Mouse (Mus musculus): ENCODE results near the gene Ddx59. TPM values are rescaled to one million over a fixed set of nuclear protein-coding genes. Genes with fewer than 3 reads are reported as not detected.

Gene Ddx59
- total and polyA plus RNA-seq, 2 experiments from 2014 or later: 15.0 to 15.8 TPM

GRCm38 (mm10) chr1:136457403-136457802, 42.3 kb downstream of the Ddx59 start:
- Histone ChIP-seq H3K4me2 (ENCODE audit: low read depth, low read length) (no peak overlapping the region), H3K4me1 (ENCODE audit: insufficient read depth, low read length) (no peaks in the 10 kb centered on the region), H3K9me3 (ENCODE audit: low read length) (no peaks in the 10 kb centered on the region), H3K36me3 (ENCODE audit: insufficient read depth, low read length) (no peaks in the 10 kb centered on the region), H3K9ac (replicated peaks; ENCODE audit: low read length) (no peak overlapping the region), H3K27ac (no peak overlapping the region), H3K4me3 (ENCODE audit: low read length) (no peak overlapping the region), H3K27me3 (ENCODE audit: insufficient read depth, low read length) (no peaks in the 10 kb centered on the region; the same call in 1 of the 2 replicates)
- ATAC-seq (no peak), DNase-seq (ENCODE audit: low spot score) (no peak)
- WGBS: 76% methylated on average over 4 of the region's 4 CpGs
- TF ChIP-seq CTCF (IDR thresholded peaks at IDR 0.05; ENCODE audit: low read depth): no peak

- ATAC-seq (0 out of 2 replicates have a peak, but pooled peaks have one; percentile 15), DNase-seq (ENCODE audit: low spot score) (peak; percentile 86)
- Histone ChIP-seq H3K4me3 (ENCODE audit: low read length) (no peak overlapping the region), H3K9ac (replicated peaks; ENCODE audit: low read length) (no peak overlapping the region), H3K9me3 (ENCODE audit: low read length) (no peaks in the 10 kb centered on the region), H3K36me3 (ENCODE audit: insufficient read depth, low read length) (no peaks in the 10 kb centered on the region), H3K4me1 (ENCODE audit: insufficient read depth, low read length) (no peaks in the 10 kb centered on the region), H3K4me2 (ENCODE audit: low read depth, low read length) (no peak overlapping the region), H3K27me3 (ENCODE audit: insufficient read depth, low read length) (no peaks in the 10 kb centered on the region), H3K27ac (no peak overlapping the region)
- WGBS: 31% methylated on average over 9 of the region's 9 CpGs
- peak; percentile 78 for TF ChIP-seq CTCF (IDR thresholded peaks at IDR 0.05; ENCODE audit: low read depth)
These were observed 43.7 kb downstream of the Ddx59 start for GRCm38 (mm10) chr1:136458691-136459245.

GRCm38 (mm10) chr1:136462443-136462842, 47.4 kb downstream of the Ddx59 start:
- peak; percentile 7; the same call in 1 of the 2 replicates for TF ChIP-seq CTCF (IDR thresholded peaks at IDR 0.05; ENCODE audit: low read depth)
- Histone ChIP-seq H3K4me3 (ENCODE audit: low read length) (no peak overlapping the region), H3K27ac (no peak overlapping the region), H3K27me3 (ENCODE audit: insufficient read depth, low read length) (no peaks in the 10 kb centered on the region), H3K9ac (replicated peaks; ENCODE audit: low read length) (no peak overlapping the region), H3K4me2 (ENCODE audit: low read depth, low read length) (no peak overlapping the region), H3K36me3 (ENCODE audit: insufficient read depth, low read length) (no peaks in the 10 kb centered on the region), H3K9me3 (ENCODE audit: low read length) (no peaks in the 10 kb centered on the region), H3K4me1 (ENCODE audit: insufficient read depth, low read length) (peaks cover 6% of the 10 kb centered on the region; the same call in 1 of the 2 replicates)
- DNase-seq (ENCODE audit: low spot score) (no peak), ATAC-seq (no peak)
- 37% methylated on average over 10 of the region's 10 CpGs for WGBS

- H3K4me2 ChIP-seq (ENCODE audit: low read depth, low read length): no peak overlapping the region
- H3K27me3 ChIP-seq (ENCODE audit: insufficient read depth, low read length): no peaks in the 10 kb centered on the region
- H3K9me3 ChIP-seq (ENCODE audit: low read length): no peaks in the 10 kb centered on the region
- DNase-seq (ENCODE audit: low spot score) (no peak), ATAC-seq (no peak)
- peak; percentile 48 for TF ChIP-seq CTCF (IDR thresholded peaks at IDR 0.05; ENCODE audit: low read depth)
- peaks cover 6% of the 10 kb centered on the region; the same call in 1 of the 2 replicates for H3K4me1 ChIP-seq (ENCODE audit: insufficient read depth, low read length)
- H3K9ac ChIP-seq (replicated peaks; ENCODE audit: low read length): no peak overlapping the region
- H3K36me3 ChIP-seq (ENCODE audit: insufficient read depth, low read length): no peaks in the 10 kb centered on the region
- no peak overlapping the region for H3K4me3 ChIP-seq (ENCODE audit: low read length)
- H3K27ac ChIP-seq: no peak overlapping the region
These were observed 50.1 kb downstream of the Ddx59 start for GRCm38 (mm10) chr1:136465168-136465567.

GRCm38 (mm10) chr1:136466143-136466811, 51.2 kb downstream of the Ddx59 start, which contains the start of gene Kif14:
TSS of gene Kif14 (plus strand) at chr1:136466343.
- Histone ChIP-seq H3K9ac (replicated peaks; ENCODE audit: low read length) (peak within 1 kb of the TSS; percentile 30; the same call in 1 of the 2 replicates), H3K4me3 (ENCODE audit: low read length) (peak within 1 kb of the TSS; percentile 51), H3K4me2 (ENCODE audit: low read depth, low read length) (peak within 1 kb of the TSS; percentile 100), H3K36me3 (ENCODE audit: insufficient read depth, low read length) (no peaks in the 10 kb centered on the region), H3K4me1 (ENCODE audit: insufficient read depth, low read length) (peaks cover 6% of the 10 kb centered on the region; the same call in 1 of the 2 replicates), H3K27me3 (ENCODE audit: insufficient read depth, low read length) (no peaks in the 10 kb centered on the region), H3K9me3 (ENCODE audit: low read length) (no peaks in the 10 kb centered on the region), H3K27ac (no peak within 1 kb of the TSS)
- ATAC-seq (peak; percentile 99), DNase-seq (ENCODE audit: low spot score) (peak; percentile 97)
- TF ChIP-seq CTCF (IDR thresholded peaks at IDR 0.05; ENCODE audit: low read depth): peak; percentile 12; the same call in 1 of the 2 replicates
- under 1% methylated on average over 52 of the region's 52 CpGs for WGBS

GRCm38 (mm10) chr1:136469408-136469807, 54.3 kb downstream of the Ddx59 start:
- Histone ChIP-seq H3K4me3 (ENCODE audit: low read length) (no peak overlapping the region), H3K27ac (no peak overlapping the region), H3K27me3 (ENCODE audit: insufficient read depth, low read length) (no peaks in the 10 kb centered on the region), H3K4me1 (ENCODE audit: insufficient read depth, low read length) (peaks cover 6% of the 10 kb centered on the region; the same call in 1 of the 2 replicates), H3K4me2 (ENCODE audit: low read depth, low read length) (no peak overlapping the region), H3K9me3 (ENCODE audit: low read length) (no peaks in the 10 kb centered on the region), H3K36me3 (ENCODE audit: insufficient read depth, low read length) (no peaks in the 10 kb centered on the region), H3K9ac (replicated peaks; ENCODE audit: low read length) (no peak overlapping the region)
- DNase-seq (ENCODE audit: low spot score) (no peak), ATAC-seq (no peak)
- TF ChIP-seq CTCF (IDR thresholded peaks at IDR 0.05; ENCODE audit: low read depth): no peak
- 92% methylated on average over 4 of the region's 4 CpGs for WGBS

- no peak for ATAC-seq
- 17% methylated on average over 6 of the region's 6 CpGs for WGBS
These were observed 55.4 kb downstream of the Ddx59 start for GRCm38 (mm10) chr1:136470471-136470870.

More at GRCm38 (mm10) chr1:136470471-136470870, 55.4 kb downstream of the Ddx59 start:
- H3K4me1 ChIP-seq (ENCODE audit: insufficient read depth, low read length): peaks cover 6% of the 10 kb centered on the region; the same call in 1 of the 2 replicates
- peak; percentile 30 for DNase-seq (ENCODE audit: low spot score)
- no peaks in the 10 kb centered on the region for H3K9me3 ChIP-seq (ENCODE audit: low read length)
- TF ChIP-seq CTCF (IDR thresholded peaks at IDR 0.05; ENCODE audit: low read depth): no peak
- no peak overlapping the region for H3K4me2 ChIP-seq (ENCODE audit: low read depth, low read length)
- no peak overlapping the region for H3K4me3 ChIP-seq (ENCODE audit: low read length)
- no peaks in the 10 kb centered on the region for H3K27me3 ChIP-seq (ENCODE audit: insufficient read depth, low read length)
- no peak overlapping the region for H3K27ac ChIP-seq
- H3K36me3 ChIP-seq (ENCODE audit: insufficient read depth, low read length): no peaks in the 10 kb centered on the region
- H3K9ac ChIP-seq (replicated peaks; ENCODE audit: low read length): no peak overlapping the region

Other genes with a start within 250 kb of the Ddx59 start
- 0.84 TPM in 1 of 2 replicates, not detected in the other for gene Mroh3, start 202.4 kb upstream of the Ddx59 start, total RNA-seq (2014; rRNA removed)
- gene Mroh3, start 202.4 kb upstream of the Ddx59 start, polyA plus RNA-seq (2015; fragmentation: Nextera tagmentation; extraction: Ambion mirVana): 0.19 and 0.23 TPM in 2 replicates
- gene Inava, start 181.0 kb upstream of the Ddx59 start, total RNA-seq (2014; rRNA removed): 4.5 and 11.3 TPM in 2 replicates
- gene Inava, start 181.0 kb upstream of the Ddx59 start, polyA plus RNA-seq (2015; fragmentation: Nextera tagmentation; extraction: Ambion mirVana): 2.8 and 2.9 TPM in 2 replicates
- gene Gpr25, start 154.4 kb upstream of the Ddx59 start, total RNA-seq (2014; rRNA removed): 6.0 and 6.2 TPM in 2 replicates
- 0.78 and 1.3 TPM in 2 replicates for gene Gpr25, start 154.4 kb upstream of the Ddx59 start, polyA plus RNA-seq (2015; fragmentation: Nextera tagmentation; extraction: Ambion mirVana)
- gene Camsap2, start 69.2 kb upstream of the Ddx59 start, total RNA-seq (2014; rRNA removed): 99.1 and 108 TPM in 2 replicates
- gene Camsap2, start 69.2 kb upstream of the Ddx59 start, polyA plus RNA-seq (2015; fragmentation: Nextera tagmentation; extraction: Ambion mirVana): 19.8 and 20.1 TPM in 2 replicates
- 1.3 and 3.4 TPM in 2 replicates for gene Kif14, start 51.1 kb downstream of the Ddx59 start, total RNA-seq (2014; rRNA removed)
- 1.1 and 1.3 TPM in 2 replicates for gene Kif14, start 51.1 kb downstream of the Ddx59 start, polyA plus RNA-seq (2015; fragmentation: Nextera tagmentation; extraction: Ambion mirVana)
- gene Zfp281, start 209.6 kb downstream of the Ddx59 start, total RNA-seq (2014; rRNA removed): 22.3 and 25.7 TPM in 2 replicates
- gene Zfp281, start 209.6 kb downstream of the Ddx59 start, polyA plus RNA-seq (2015; fragmentation: Nextera tagmentation; extraction: Ambion mirVana): 17.2 and 19.5 TPM in 2 replicates